Mouse (Mus musculus) kidney, adult 2 months (tissue): Measurements from ENCODE around the gene Odf4. TPM values are rescaled to one million over a fixed set of nuclear protein-coding genes. Genes with fewer than 3 reads are reported as not detected.

Source experiments
- DNase-seq: peaks from one replicate; pipeline ENCODE4 v3.0.0; 2021
- H3K27ac ChIP-seq: fragments of 200-500 bp; 2 replicates; pipeline ENCODE4 v1.5.1; 2012; ENCODE audit warnings: low read depth, low read length, control low read depth, inconsistent platforms; ENCODE audit not compliant: insufficient read depth
- H3K27me3 ChIP-seq: fragments of 200-500 bp; replicated peaks from 2 replicates; pipeline ENCODE4 v1.6.1; 2012; ENCODE audit warnings: mild to moderate bottlenecking, moderate library complexity, low read length, inconsistent platforms; ENCODE audit not compliant: control insufficient read depth, insufficient read depth
- H3K36me3 ChIP-seq: fragments of 200-500 bp; 2 replicates; pipeline ENCODE4 v1.6.1; 2012; ENCODE audit warnings: mild to moderate bottlenecking, moderate library complexity, low read length, inconsistent platforms; ENCODE audit not compliant: control insufficient read depth, insufficient read depth
- H3K4me1 ChIP-seq: fragments of 200-500 bp; 2 replicates; pipeline ENCODE4 v1.6.1; 2011; ENCODE audit warnings: low read length; ENCODE audit not compliant: control insufficient read depth, insufficient read depth
- H3K4me3 ChIP-seq: fragments of 200-500 bp; 2 replicates; pipeline ENCODE4 v1.5.1; 2011; ENCODE audit warnings: mild to moderate bottlenecking, low read depth, low read length, control low read depth; ENCODE audit not compliant: insufficient read depth
- CTCF ChIP-seq: fragments of 200-500 bp; conservative IDR thresholded peaks from 2 replicates; pipeline ENCODE4 v1.5.1; 2011; ENCODE audit warnings: low read depth, mild to moderate bottlenecking, control low read depth, low read length, moderate library complexity, mixed read lengths; ENCODE audit not compliant: insufficient read depth, insufficient read length
- POLR2A ChIP-seq: fragments of 200-500 bp; IDR thresholded peaks from one replicate; pipeline ENCODE4 v1.6.1; 2011; ENCODE audit warnings: low read depth, low read length, control low read depth
- WGBS: fragments of 180-500 bp; shearing (Covaris S2); methylation state at CpG from one replicate; pipeline ENCODE4 v1.1.7; 2018; 5-methylcytosine and 5-hydroxymethylcytosine counted together
- polyA plus RNA-seq: library from polyadenylated mRNA; depleted of rRNA; stranded (reverse); fragments of >200 nt; gene quantifications from 2 replicates; pipeline ENCODE4 v1.2.3, GENCODE M21; 2012

Odf4 gene
- polyA plus RNA-seq, 1 experiment, result 0.33 TPM

DNA sequence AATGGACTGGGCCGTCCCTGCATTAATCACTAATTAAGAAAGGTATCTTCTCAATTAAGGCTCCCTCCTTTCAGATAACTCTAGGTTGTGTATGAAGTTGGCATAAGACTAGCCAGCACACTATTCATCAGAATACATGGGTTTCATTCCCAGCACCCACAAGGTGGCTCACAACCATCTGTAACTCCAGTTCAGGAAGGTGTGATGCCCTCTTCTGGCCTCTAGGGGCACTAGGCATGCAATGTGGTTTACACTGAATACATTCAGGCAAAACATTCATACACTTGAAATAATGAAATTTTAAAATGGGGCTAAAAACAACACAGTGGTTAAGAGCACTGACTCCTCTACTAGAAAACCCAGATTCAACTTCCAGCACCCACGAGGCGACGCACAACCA, 29.8 kb downstream of the Odf4 start:
- Histone ChIP-seq H3K36me3 (no peaks in the 10 kb centered on the region), H3K4me3 (no peak overlapping the region), H3K4me1 (no peaks in the 10 kb centered on the region), H3K27me3 (no peaks in the 10 kb centered on the region), H3K27ac (no peak overlapping the region)
- DNase-seq, result peak; percentile 69
- TF ChIP-seq POLR2A (no peak), CTCF (peak; percentile 77)
- WGBS, result 59% methylated on average over 4 of the region's 4 CpGs

DNA sequence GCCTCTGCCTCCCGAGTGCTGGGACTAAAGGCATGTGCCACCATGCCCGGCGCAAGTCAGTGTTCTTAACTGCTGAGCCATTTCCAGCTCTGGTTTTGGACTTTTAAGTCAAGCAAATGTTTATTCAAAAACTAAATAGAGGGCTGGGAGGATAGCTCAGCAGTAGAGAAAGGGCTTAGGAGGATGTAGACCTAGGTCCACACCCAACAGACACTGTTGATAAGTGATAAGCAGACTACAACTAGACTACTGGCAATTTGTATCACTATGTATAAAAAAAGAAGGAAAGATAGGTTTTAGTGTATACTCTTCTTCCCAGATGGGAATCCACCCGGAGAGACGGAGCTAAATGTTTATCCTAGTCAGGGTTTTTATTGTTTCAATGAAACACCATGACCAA, 30.6 kb downstream of the Odf4 start:
- no peaks in the 10 kb centered on the region for H3K36me3 ChIP-seq
- no peak for DNase-seq
- H3K4me3 ChIP-seq, result no peak overlapping the region
- H3K27ac ChIP-seq, result no peak overlapping the region
- 94% methylated on average over 5 of the region's 5 CpGs for WGBS
- no peaks in the 10 kb centered on the region for H3K4me1 ChIP-seq
- TF ChIP-seq CTCF (no peak), POLR2A (no peak)
- H3K27me3 ChIP-seq, result no peaks in the 10 kb centered on the region

DNA sequence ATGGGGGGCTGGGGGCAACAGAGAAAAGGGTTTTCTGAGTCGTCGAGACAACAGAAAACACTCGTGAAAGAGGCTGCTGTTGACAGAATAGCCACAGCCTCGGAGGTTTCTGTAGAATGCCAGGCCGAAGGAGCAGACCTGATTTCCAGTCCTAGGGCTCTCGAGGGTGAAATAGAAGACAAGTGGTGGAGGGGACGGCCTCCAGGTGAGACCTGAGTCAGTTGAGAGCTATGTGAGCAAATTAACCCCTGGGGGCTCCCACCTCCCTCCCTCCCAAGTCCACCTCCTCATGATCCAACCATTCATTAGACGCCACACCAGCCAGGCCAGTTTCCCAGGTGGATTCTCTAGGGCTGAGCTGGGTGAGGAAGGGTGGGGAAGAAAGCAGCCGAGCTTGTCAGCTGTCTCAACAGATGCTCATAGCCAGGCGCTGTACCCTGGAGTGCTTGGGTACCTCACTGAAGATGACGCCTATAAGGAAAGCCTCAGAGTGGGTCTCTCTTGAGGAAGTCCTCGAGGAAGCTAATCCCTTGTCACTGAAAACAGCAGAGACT, 32.9 kb downstream of the Odf4 start:
- no peak for TF ChIP-seq CTCF
- no peak for TF ChIP-seq POLR2A
- Histone ChIP-seq H3K4me3 (no peak overlapping the region), H3K27ac (no peak overlapping the region), H3K36me3 (no peaks in the 10 kb centered on the region), H3K27me3 (no peaks in the 10 kb centered on the region), H3K4me1 (no peaks in the 10 kb centered on the region)
- WGBS, result 76% methylated on average over 12 of the region's 12 CpGs
- no peak for DNase-seq

DNA sequence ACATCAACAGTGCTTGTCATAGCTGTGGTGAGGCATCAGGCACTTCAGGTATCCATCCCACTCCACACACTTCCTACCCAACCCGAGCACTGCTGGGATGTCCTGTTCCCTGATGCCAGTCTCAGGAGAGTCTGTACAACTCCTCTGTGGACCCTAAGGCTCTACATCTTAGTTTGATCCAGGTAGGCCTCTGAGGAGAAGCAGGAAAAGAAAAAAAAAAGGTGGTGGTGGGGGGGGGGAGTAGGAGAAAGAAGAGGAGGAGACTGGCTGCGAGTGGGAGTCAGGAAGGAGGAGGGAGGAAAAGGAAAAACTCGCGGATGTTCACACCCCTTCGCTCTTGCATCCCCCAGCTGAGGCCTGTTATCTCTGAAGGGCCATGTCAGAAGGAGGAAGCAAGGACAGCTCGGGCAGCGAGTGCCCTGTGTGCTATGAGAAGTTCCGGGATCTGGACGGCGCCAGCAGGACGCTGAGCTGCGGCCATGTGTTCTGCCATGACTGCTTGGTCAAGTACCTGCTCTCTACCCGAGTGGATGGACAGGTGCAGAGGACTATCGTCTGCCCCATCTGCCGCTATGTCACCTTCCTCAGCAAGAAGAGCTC, 34.5 kb downstream of the Odf4 start:
- Histone ChIP-seq H3K4me3 (no peak overlapping the region), H3K27ac (peak overlapping the region; percentile 21; the same call in 1 of the 2 replicates), H3K27me3 (no peaks in the 10 kb centered on the region), H3K36me3 (no peaks in the 10 kb centered on the region), H3K4me1 (no peaks in the 10 kb centered on the region)
- 48% methylated on average over 15 of the region's 15 CpGs for WGBS
- TF ChIP-seq CTCF, result no peak
- no peak for TF ChIP-seq POLR2A
- DNase-seq, result peak; percentile 42

DNA sequence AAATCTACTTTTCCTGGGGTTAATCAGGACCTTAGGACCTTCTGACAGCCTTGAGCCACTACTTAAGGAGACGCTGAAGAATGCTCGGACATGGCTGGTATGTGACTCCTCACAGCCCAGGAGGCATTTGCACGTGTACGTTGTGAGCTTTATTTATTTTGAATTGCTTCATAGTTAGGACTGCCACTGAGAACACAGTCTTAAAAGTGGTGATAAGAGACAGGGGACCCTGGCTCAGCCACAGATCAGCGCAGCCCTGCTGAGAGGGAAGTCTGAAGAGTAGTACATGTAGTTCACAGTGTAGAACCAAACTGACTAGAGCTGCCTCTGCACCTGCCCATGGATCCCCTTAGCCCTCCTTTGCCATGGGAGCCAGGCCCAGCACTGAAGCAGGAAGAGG, 35.1 kb downstream of the Odf4 start:
- 74% methylated on average over 5 of the region's 5 CpGs for WGBS
- DNase-seq, result no peak
- H3K27me3 ChIP-seq, result no peaks in the 10 kb centered on the region
- no peak overlapping the region for H3K27ac ChIP-seq
- H3K4me1 ChIP-seq, result no peaks in the 10 kb centered on the region
- no peak overlapping the region for H3K4me3 ChIP-seq
- no peaks in the 10 kb centered on the region for H3K36me3 ChIP-seq
- TF ChIP-seq POLR2A, result no peak
- TF ChIP-seq CTCF, result no peak

DNA sequence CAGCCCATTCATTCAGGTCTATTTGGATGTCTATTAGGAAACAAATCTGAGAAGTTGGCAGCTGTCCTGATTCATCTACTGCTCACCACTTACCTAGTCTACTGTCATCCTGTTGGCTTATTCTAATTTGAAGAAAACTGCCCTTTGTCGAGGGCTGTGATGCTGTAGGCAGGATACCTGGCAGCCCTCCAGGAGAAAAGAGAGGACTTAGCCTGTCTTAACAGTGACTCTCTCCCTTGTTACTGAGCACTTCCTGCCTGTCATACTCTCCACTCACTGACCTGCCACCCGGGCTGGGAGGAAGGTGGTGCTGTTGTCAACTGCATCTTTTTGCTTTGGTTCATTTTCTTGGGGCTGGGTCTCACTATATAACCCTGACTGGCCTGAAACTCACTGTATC, 36.3 kb downstream of the Odf4 start:
- peak; percentile 28 for DNase-seq
- H3K36me3 ChIP-seq, result no peaks in the 10 kb centered on the region
- H3K27ac ChIP-seq, result no peak overlapping the region
- H3K27me3 ChIP-seq, result no peaks in the 10 kb centered on the region
- WGBS, result 15% methylated on average over 2 of the region's 2 CpGs
- TF ChIP-seq POLR2A (no peak), CTCF (no peak)
- no peak overlapping the region for H3K4me3 ChIP-seq
- no peaks in the 10 kb centered on the region for H3K4me1 ChIP-seq

DNA sequence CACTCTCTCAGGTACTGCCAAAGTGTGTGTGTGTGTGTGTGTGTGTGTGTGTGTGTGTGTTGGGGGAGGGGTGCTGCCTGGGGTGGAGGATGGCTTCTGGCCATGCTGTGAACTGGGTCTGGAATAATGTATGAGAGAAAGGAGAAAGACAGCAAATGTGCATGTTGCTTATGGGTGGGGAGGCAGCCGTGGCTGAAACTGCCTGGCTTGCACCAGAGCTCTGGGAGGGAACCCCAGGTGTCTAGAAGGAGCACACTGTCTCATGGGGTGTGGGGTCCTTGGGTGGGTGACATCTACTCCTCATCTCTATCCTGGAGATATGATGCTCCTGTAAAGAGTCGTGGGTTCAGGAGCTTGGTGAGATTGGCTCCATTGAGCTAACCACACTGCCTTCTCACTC, 38.2 kb downstream of the Odf4 start:
- H3K4me3 ChIP-seq, result no peak overlapping the region
- H3K36me3 ChIP-seq, result no peaks in the 10 kb centered on the region
- no peak for TF ChIP-seq CTCF
- no peak for DNase-seq
- no peak overlapping the region for H3K27ac ChIP-seq
- no peaks in the 10 kb centered on the region for H3K27me3 ChIP-seq
- H3K4me1 ChIP-seq, result no peaks in the 10 kb centered on the region
- WGBS, result 75% methylated on average over 2 of the region's 2 CpGs
